Mouse (Mus musculus) neural tube, embryonic 15.5 days (tissue): ENCODE results near the gene Atp6v1b1. TPM values are rescaled to one million over a fixed set of nuclear protein-coding genes. Genes with fewer than 3 reads are reported as not detected.
"Not testable (repeated sequence)": the region's sequence is repeated elsewhere in the genome, so short reads cannot be mapped to it uniquely, and the experiment has no call there.

Experiments used
- ATAC-seq: fragments of 200-750 bp; cut with Nextera tagmentation; 2 replicates; pipeline ENCODE4 v1.8.0; 2017; ENCODE audit warnings: mild to moderate bottlenecking, moderate TSS enrichment, moderate library complexity; ENCODE audit not compliant: low FRiP score
- H3K27ac ChIP-seq: fragments of 300-500 bp; sonication (generic); replicated peaks from 2 replicates; pipeline ENCODE4 v1.5.1; 2015; ENCODE audit warnings: mild to moderate bottlenecking, inconsistent platforms
- H3K27me3 ChIP-seq: fragments of 300-500 bp; sonication (generic); replicated peaks from 2 replicates; pipeline ENCODE4 v1.6.1; 2015; ENCODE audit warnings: inconsistent platforms
- H3K36me3 ChIP-seq: fragments of 300-500 bp; sonication (generic); 2 replicates; pipeline ENCODE4 v1.6.1; 2015; ENCODE audit warnings: inconsistent platforms
- H3K4me1 ChIP-seq: fragments of 300-500 bp; sonication (generic); 2 replicates; pipeline ENCODE4 v1.6.1; 2015; ENCODE audit warnings: inconsistent platforms
- H3K4me2 ChIP-seq: fragments of 300-500 bp; sonication (generic); 2 replicates; pipeline ENCODE4 v1.6.1; 2015; ENCODE audit warnings: inconsistent platforms, mild to moderate bottlenecking, moderate library complexity
- H3K4me3 ChIP-seq: fragments of 300-500 bp; sonication (generic); replicated peaks from 2 replicates; pipeline ENCODE4 v1.5.1; 2015; ENCODE audit warnings: mild to moderate bottlenecking, inconsistent platforms
- H3K9ac ChIP-seq: fragments of 300-500 bp; sonication (generic); replicated peaks from 2 replicates; pipeline ENCODE4 v1.6.1; 2015; ENCODE audit warnings: mild to moderate bottlenecking, inconsistent platforms
- H3K9me3 ChIP-seq: fragments of 300-500 bp; sonication (generic); replicated peaks from 2 replicates; pipeline ENCODE4 v1.6.1; 2016; ENCODE audit warnings: inconsistent platforms
- WGBS: fragments of 180-500 bp; shearing (Covaris S2); methylation state at CpG from one replicate; pipeline ENCODE4 v1.1.7; 2015; ENCODE audit warnings: mixed read lengths; 5-methylcytosine and 5-hydroxymethylcytosine counted together
- polyA plus RNA-seq: library from polyadenylated mRNA; unstranded; fragments of >200 nt; fragmentation: Nextera tagmentation; extraction: Ambion mirVana; gene quantifications from 2 replicates; pipeline ENCODE4 v1.2.1, GENCODE M21; 2015

Atp6v1b1 gene
- polyA plus RNA-seq, 1 experiment from 2014 or later: not detected

DNA sequence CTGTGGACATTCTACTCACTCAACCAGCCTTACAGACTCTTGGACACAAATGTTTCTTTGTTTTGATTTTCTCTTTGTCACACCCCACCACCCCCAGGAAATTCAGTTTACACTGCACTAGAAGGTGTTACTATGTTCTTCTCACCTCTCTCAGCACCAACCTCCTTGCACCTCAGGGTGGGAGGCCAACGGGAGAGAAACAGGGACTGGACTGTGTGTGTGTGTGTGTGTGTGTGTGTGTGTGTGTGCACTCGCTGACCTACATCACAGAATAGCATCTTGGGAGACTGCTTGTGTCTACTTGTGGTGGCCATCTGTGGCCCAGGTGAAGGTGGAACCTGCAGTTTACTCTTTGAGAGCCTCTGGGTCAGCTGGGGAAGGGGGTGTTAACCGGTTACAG is 43.6 kb downstream of the Atp6v1b1 start:
- no peaks in the 10 kb centered on the region for H3K36me3 ChIP-seq
- no peaks in the 10 kb centered on the region for H3K4me1 ChIP-seq
- H3K27ac ChIP-seq: no peak overlapping the region
- H3K27me3 ChIP-seq: no peaks in the 10 kb centered on the region
- H3K9ac ChIP-seq: no peak overlapping the region
- H3K4me2 ChIP-seq: no peak overlapping the region
- H3K9me3 ChIP-seq: no peaks in the 10 kb centered on the region
- no peak for ATAC-seq
- no peak overlapping the region for H3K4me3 ChIP-seq
- WGBS: 91% methylated on average over 3 of the region's 3 CpGs

DNA sequence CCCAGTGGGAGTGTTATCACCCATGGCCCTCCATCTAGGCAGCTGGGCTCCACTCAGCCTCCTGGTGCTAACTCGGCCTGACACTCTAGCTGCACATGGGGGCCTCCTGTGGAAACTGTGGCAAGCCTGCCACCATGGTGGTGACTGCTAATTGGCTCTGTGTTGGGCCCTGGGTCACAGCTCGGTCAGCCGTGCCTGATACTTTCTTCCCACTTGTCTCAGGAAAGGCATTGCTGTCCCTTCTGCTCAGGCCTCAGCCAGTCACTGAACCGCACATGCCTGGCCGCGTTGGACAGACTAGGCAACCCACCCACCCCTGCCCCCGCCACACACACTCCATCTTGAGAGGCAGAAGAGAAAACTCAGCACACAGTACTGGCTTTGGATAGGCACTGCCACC is 45.8 kb downstream of the Atp6v1b1 start:
- ATAC-seq: 0 out of 2 replicates have a peak, but pooled peaks have one; percentile 41
- Histone ChIP-seq H3K9ac (no peak overlapping the region), H3K27ac (no peak overlapping the region), H3K9me3 (no peaks in the 10 kb centered on the region), H3K27me3 (no peaks in the 10 kb centered on the region), H3K4me2 (no peak overlapping the region), H3K4me1 (no peaks in the 10 kb centered on the region), H3K4me3 (no peak overlapping the region), H3K36me3 (no peaks in the 10 kb centered on the region)
- 38% methylated on average over 7 of the region's 7 CpGs for WGBS

DNA sequence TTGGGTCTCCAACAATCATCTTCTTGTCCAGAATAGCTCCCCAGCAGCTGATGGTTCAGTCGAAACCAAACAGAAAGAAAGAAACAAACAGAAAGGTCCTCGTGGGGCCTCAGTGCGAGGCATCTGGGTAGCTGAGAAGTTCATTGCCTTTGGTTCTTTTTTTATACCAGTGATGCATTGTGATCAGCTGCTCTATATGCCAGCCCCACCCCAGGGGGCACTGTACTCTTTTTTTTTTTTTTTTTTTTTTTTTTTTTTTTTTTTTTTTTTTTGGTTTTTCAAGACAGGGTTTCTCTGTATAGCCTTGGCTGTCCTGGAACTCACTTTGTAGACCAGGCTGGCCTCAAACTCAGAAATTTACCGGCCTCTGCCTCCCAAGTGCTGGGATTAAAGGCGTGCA is 47.7 kb downstream of the Atp6v1b1 start:
- H3K4me2 ChIP-seq, H3K9ac ChIP-seq, ATAC-seq, H3K27me3 ChIP-seq, H3K27ac ChIP-seq, H3K4me3 ChIP-seq, H3K4me1 ChIP-seq, H3K36me3 ChIP-seq, H3K9me3 ChIP-seq: not testable (repeated sequence)
- WGBS: 80% methylated on average over 5 of the region's 5 CpGs

DNA sequence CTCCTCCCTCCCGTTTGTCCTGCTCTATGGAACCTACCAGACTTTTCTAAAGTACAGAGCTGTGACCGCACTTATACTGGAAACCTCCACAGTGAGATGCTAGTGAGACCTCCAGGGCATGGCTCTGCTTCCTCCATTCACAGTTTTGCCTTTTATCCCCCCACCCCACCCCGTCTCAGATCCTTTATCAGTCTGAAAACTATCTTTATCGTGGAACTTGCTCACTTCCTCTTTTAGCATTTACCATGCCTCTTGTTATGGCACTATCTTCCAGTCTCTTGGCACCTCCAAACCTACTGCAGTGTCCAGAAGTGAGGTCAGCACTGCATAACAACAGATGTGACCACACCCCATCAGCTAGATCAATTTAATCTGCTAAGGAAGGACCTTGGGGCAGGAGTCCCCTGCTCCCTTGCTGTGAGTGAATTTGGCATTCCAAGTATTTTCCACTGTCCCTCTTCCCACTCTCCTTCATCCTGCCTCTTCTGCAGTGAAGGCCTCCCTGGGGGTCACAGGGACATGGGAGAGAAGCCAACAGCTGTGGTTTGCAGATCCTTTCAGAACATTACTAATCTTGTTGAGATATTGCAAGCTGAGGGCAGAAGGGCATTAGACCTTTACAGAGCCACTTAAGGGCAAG is 48.6 kb downstream of the Atp6v1b1 start:
- Histone ChIP-seq H3K9ac (no peak overlapping the region), H3K36me3 (no peaks in the 10 kb centered on the region), H3K4me3 (no peak overlapping the region), H3K4me1 (peaks cover 16% of the 10 kb centered on the region), H3K27ac (no peak overlapping the region), H3K4me2 (no peak overlapping the region), H3K27me3 (no peaks in the 10 kb centered on the region), H3K9me3 (no peaks in the 10 kb centered on the region)
- ATAC-seq: no peak
- WGBS: 71% methylated on average over 4 of the region's 4 CpGs

DNA sequence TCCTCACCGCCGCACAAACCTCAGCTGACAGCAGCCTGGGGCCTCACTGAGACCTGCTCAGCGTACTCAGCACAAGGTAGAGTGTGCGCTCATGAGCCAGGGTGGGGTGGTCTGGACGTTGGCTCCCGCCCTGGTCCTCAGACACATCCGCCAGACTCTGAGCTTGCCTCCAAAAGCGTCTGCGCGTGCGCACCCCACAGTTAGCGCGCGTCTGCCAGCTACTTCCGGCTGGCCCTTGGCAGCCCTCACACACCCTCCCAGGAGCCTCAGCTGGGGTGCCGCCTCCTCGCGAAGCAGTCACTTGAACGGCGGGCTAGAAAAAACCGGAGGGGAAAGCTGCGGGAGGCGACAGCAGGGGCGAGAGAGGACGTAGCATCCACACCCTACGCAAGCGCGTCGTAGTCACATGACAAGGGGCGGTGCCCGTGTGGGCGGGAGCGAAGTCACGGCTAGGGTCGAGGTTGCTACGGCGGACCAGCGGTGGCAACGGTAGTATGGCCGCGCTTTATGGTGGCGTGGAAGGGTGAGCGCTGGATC is 52.0 kb downstream of the Atp6v1b1 start, which contains the start of gene Nagk:
Gene Nagk (plus strand): TSS at position 223 of the 537 bp plus-strand sequence.
- H3K9me3 ChIP-seq: no peaks in the 10 kb centered on the region
- peak within 1 kb of the TSS; percentile 87 for H3K9ac ChIP-seq
- peak; percentile 95 for ATAC-seq
- H3K27me3 ChIP-seq: no peaks in the 10 kb centered on the region
- peaks cover 23% of the 10 kb centered on the region for H3K36me3 ChIP-seq
- peaks cover 27% of the 10 kb centered on the region for H3K4me1 ChIP-seq
- H3K27ac ChIP-seq: peak within 1 kb of the TSS; percentile 91
- WGBS: under 1% methylated on average over 43 of the region's 43 CpGs
- H3K4me2 ChIP-seq: peak within 1 kb of the TSS; percentile 88
- H3K4me3 ChIP-seq: peak within 1 kb of the TSS; percentile 69

DNA sequence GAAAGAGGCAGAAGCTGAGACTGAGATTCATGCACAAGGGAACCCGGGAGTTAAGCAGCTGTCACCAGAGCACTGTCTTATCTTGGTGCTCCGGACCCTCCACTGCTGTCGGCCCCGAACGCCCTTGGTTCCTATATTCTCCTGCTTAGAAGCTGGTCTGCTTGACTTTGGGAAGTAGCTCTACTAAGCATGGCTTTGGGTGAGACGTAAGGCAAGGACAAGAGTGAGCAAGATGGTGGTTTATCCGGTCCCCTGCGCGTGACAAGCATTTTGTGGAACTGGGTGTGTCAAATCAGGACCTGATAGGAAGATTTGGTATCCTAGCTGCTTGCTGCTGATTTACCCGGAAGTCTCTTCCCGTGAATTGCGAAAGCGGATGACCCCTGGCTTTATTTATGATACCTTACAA is 52.7 kb downstream of the Atp6v1b1 start:
- Histone ChIP-seq H3K4me2 (peak overlapping the region; percentile 88), H3K4me3 (peak overlapping the region; percentile 69), H3K36me3 (peaks cover 30% of the 10 kb centered on the region), H3K4me1 (peaks cover 27% of the 10 kb centered on the region), H3K27me3 (no peaks in the 10 kb centered on the region), H3K9ac (peak overlapping the region; percentile 87), H3K27ac (peak overlapping the region; percentile 91), H3K9me3 (no peaks in the 10 kb centered on the region)
- peak; percentile 45; the same call in 1 of the 2 replicates for ATAC-seq
- WGBS: 8% methylated on average over 13 of the region's 13 CpGs

DNA sequence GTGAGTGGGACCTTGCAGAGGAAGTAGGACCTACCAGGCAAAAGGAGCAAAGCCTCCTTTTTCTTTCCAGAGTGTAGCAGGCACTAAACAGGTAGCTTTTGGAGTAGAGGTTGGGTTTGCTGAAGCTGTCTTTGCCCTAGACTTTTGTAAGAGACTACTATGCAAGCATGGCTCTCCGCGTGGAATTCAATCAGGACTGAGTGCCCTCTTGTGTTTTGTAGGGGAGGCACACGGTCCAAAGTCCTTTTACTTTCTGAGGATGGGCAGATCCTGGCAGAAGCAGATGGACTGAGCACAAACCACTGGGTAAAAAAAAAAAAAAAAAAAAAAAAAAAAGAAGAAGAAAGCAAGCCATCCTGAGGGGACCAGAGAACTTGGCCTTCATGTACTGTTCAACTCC is 53.9 kb downstream of the Atp6v1b1 start:
- H3K27me3 ChIP-seq: no peaks in the 10 kb centered on the region
- H3K4me1 ChIP-seq: peaks cover 27% of the 10 kb centered on the region
- 60% methylated on average over 3 of the region's 3 CpGs for WGBS
- no peak overlapping the region for H3K4me3 ChIP-seq
- H3K9me3 ChIP-seq: no peaks in the 10 kb centered on the region
- no peak overlapping the region for H3K27ac ChIP-seq
- ATAC-seq: no peak
- no peak overlapping the region for H3K9ac ChIP-seq
- peaks cover 42% of the 10 kb centered on the region for H3K36me3 ChIP-seq
- H3K4me2 ChIP-seq: 0 out of 2 replicates have a peak overlapping the region, but pooled peaks have one; percentile 88

DNA sequence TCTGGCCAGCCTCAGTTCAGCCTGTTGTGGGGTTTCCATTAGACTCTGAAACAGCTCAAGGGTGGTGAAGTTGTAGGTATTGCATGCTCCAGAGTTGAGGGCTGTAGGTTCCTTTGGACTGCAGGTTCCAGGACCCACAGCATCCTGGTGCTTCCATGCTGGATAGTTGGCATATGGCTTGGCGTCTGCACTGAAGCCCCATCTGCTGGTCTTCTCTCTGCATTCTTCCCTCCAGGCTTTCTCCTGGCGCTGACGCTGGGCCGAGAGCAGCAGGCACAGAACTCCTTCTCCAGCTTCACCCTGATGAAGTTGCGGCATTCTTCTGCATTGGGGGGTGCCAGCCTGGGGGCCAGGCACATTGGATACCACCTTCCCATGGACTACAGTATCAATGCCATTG is 59.2 kb downstream of the Atp6v1b1 start:
- WGBS: 91% methylated on average over 5 of the region's 5 CpGs

DNA sequence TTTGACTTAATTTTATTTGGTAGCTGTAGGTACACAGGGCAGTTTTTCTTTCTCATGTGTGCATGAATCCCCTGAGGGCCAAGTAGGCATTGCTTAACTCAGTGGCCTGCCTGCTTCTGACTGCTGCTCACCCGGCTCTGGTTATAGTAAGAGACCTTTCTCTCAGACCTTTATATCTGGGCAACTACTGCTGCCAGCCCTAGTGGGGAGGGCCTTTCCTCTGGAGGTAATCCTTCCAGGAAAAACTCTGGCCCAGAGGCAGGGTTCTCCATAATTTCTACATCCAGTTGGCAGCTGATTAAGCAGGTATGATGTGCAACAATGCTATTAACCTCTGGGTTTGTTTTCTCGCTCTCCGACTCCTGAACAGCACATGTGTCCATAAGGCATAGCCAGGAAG is 60.1 kb downstream of the Atp6v1b1 start:
- Histone ChIP-seq H3K27me3 (no peaks in the 10 kb centered on the region), H3K4me1 (0 out of 2 replicates have a peak, but pooled peaks cover 1% of the 10 kb centered on the region), H3K36me3 (peaks cover 70% of the 10 kb centered on the region), H3K4me2 (no peak overlapping the region), H3K4me3 (no peak overlapping the region), H3K27ac (no peak overlapping the region), H3K9me3 (no peaks in the 10 kb centered on the region), H3K9ac (no peak overlapping the region)
- ATAC-seq: no peak
- WGBS: 97% methylated on average over 3 of the region's 3 CpGs

More for the DNA sequence above, 59.2 kb downstream of the Atp6v1b1 start:
- ATAC-seq: no peak
- Histone ChIP-seq H3K9me3 (no peaks in the 10 kb centered on the region), H3K36me3 (peaks cover 69% of the 10 kb centered on the region), H3K4me2 (no peak overlapping the region), H3K27me3 (no peaks in the 10 kb centered on the region), H3K9ac (no peak overlapping the region), H3K4me1 (peaks cover 6% of the 10 kb centered on the region), H3K4me3 (no peak overlapping the region), H3K27ac (no peak overlapping the region)

Other genes starting within 250 kb of the Atp6v1b1 start
- gene Dguok, start 236.0 kb upstream of the Atp6v1b1 start, polyA plus RNA-seq: 74.3 and 74.4 TPM in 2 replicates
- 2.3 and 128 TPM in 2 replicates for gene Actg2, start 206.7 kb upstream of the Atp6v1b1 start, polyA plus RNA-seq
- gene Stambp, start 170.3 kb upstream of the Atp6v1b1 start, polyA plus RNA-seq: 55.3 and 60.2 TPM in 2 replicates
- not detected in 2 replicates for gene Clec4f, start 86.8 kb upstream of the Atp6v1b1 start, polyA plus RNA-seq
- gene Cd207, start 65.1 kb upstream of the Atp6v1b1 start, polyA plus RNA-seq: not detected in 2 replicates
- gene Vax2, start 31.7 kb upstream of the Atp6v1b1 start, polyA plus RNA-seq: not detected in 2 replicates
- 0.19 TPM in 1 of 2 replicates, not detected in the other for gene Ankrd53, start 19.7 kb downstream of the Atp6v1b1 start, polyA plus RNA-seq
- gene Tex261, start 32.8 kb downstream of the Atp6v1b1 start, polyA plus RNA-seq: 72.3 and 73.2 TPM in 2 replicates
- 105 and 113 TPM in 2 replicates for gene Nagk, start 52.0 kb downstream of the Atp6v1b1 start, polyA plus RNA-seq
- 26.1 and 27.6 TPM in 2 replicates for gene Paip2b, start 88.8 kb downstream of the Atp6v1b1 start, polyA plus RNA-seq
- gene Zfp638, start 124.1 kb downstream of the Atp6v1b1 start, polyA plus RNA-seq: 68.8 and 69.3 TPM in 2 replicates